Mouse (Mus musculus): ENCODE measurements around the gene Stox2. TPM values are rescaled to one million over a fixed set of nuclear protein-coding genes. Genes with fewer than 3 reads are reported as not detected.
A peak's percentile ranks its signal among the peaks of the same experiment; 100 is the strongest.

Gene Stox2
- polyA plus RNA-seq, 1 experiment from 2014 or later = 19.5 TPM

- DNase-seq (ENCODE audit: low spot score) = no peak
- no peaks in the 10 kb centered on the region for H3K36me3 ChIP-seq (replicated peaks)
- no peak overlapping the region for H3K27ac ChIP-seq (replicated peaks)
- H3K27me3 ChIP-seq (replicated peaks; ENCODE audit: low read depth, poor library complexity, severe bottlenecking) = no peaks in the 10 kb centered on the region
- whole genome bisulfite sequencing = 12% methylated on average over 2 of the region's 2 CpGs
- peaks cover 44% of the 10 kb centered on the region for H3K4me1 ChIP-seq
- H3K4me3 ChIP-seq = no peak overlapping the region
- no peaks in the 10 kb centered on the region for H3K9me3 ChIP-seq
These were observed 125.5 kb downstream of the Stox2 start for GRCm38 (mm10) chr8:47320707-47321106.

- no peaks in the 10 kb centered on the region for H3K27me3 ChIP-seq (replicated peaks; ENCODE audit: low read depth, poor library complexity, severe bottlenecking)
- no peak overlapping the region for H3K4me3 ChIP-seq
- 79% methylated on average over 3 of the region's 3 CpGs for WGBS
- H3K27ac ChIP-seq (replicated peaks) = no peak overlapping the region
- no peak for DNase-seq (ENCODE audit: low spot score)
- H3K9me3 ChIP-seq = no peaks in the 10 kb centered on the region
- peaks cover 41% of the 10 kb centered on the region for H3K4me1 ChIP-seq
- no peaks in the 10 kb centered on the region for H3K36me3 ChIP-seq (replicated peaks)
These were observed 127.7 kb downstream of the Stox2 start for GRCm38 (mm10) chr8:47318468-47318867.

GRCm38 (mm10) chr8:47308176-47308575 is 138.0 kb downstream of the Stox2 start:
- H3K4me3 ChIP-seq = no peak overlapping the region
- H3K9me3 ChIP-seq = no peaks in the 10 kb centered on the region
- H3K36me3 ChIP-seq (replicated peaks) = no peaks in the 10 kb centered on the region
- H3K27ac ChIP-seq (replicated peaks) = no peak overlapping the region
- H3K27me3 ChIP-seq (replicated peaks; ENCODE audit: low read depth, poor library complexity, severe bottlenecking) = no peaks in the 10 kb centered on the region
- 89% methylated on average over 6 of the region's 6 CpGs for WGBS
- DNase-seq (ENCODE audit: low spot score) = no peak
- peaks cover 8% of the 10 kb centered on the region for H3K4me1 ChIP-seq

- DNase-seq (ENCODE audit: low spot score) = no peak
- H3K4me1 ChIP-seq = peaks cover 11% of the 10 kb centered on the region
- H3K27me3 ChIP-seq (replicated peaks; ENCODE audit: low read depth, poor library complexity, severe bottlenecking) = no peaks in the 10 kb centered on the region
- no peak overlapping the region for H3K27ac ChIP-seq (replicated peaks)
- no peaks in the 10 kb centered on the region for H3K9me3 ChIP-seq
- WGBS = 72% methylated on average over 5 of the region's 5 CpGs
- H3K36me3 ChIP-seq (replicated peaks) = no peaks in the 10 kb centered on the region
- H3K4me3 ChIP-seq = no peak overlapping the region
These were observed 139.8 kb downstream of the Stox2 start for GRCm38 (mm10) chr8:47306372-47306771.

- Histone ChIP-seq H3K27ac (replicated peaks) (no peak overlapping the region), H3K4me3 (no peak overlapping the region), H3K9me3 (no peaks in the 10 kb centered on the region), H3K27me3 (replicated peaks; ENCODE audit: low read depth, poor library complexity, severe bottlenecking) (no peaks in the 10 kb centered on the region), H3K36me3 (replicated peaks) (no peaks in the 10 kb centered on the region), H3K4me1 (peaks cover 11% of the 10 kb centered on the region)
- 91% methylated on average over 5 of the region's 5 CpGs for WGBS
- DNase-seq (ENCODE audit: low spot score) = no peak
These were observed 140.3 kb downstream of the Stox2 start for GRCm38 (mm10) chr8:47305880-47306279.

GRCm38 (mm10) chr8:47298460-47298859 is 147.7 kb downstream of the Stox2 start:
- no peak overlapping the region for H3K27ac ChIP-seq (replicated peaks)
- H3K4me3 ChIP-seq = no peak overlapping the region
- H3K4me1 ChIP-seq = 0 out of 2 replicates have a peak, but pooled peaks cover 3% of the 10 kb centered on the region
- no peaks in the 10 kb centered on the region for H3K27me3 ChIP-seq (replicated peaks; ENCODE audit: low read depth, poor library complexity, severe bottlenecking)
- DNase-seq (ENCODE audit: low spot score) = no peak
- H3K9me3 ChIP-seq = no peaks in the 10 kb centered on the region
- no peaks in the 10 kb centered on the region for H3K36me3 ChIP-seq (replicated peaks)
- WGBS = 93% methylated on average over 3 of the region's 3 CpGs

GRCm38 (mm10) chr8:47289641-47290040 is 156.5 kb downstream of the Stox2 start:
- WGBS = 9% methylated on average over 6 of the region's 6 CpGs
- H3K27me3 ChIP-seq (replicated peaks; ENCODE audit: low read depth, poor library complexity, severe bottlenecking) = no peaks in the 10 kb centered on the region; the same call in 1 of the 2 replicates
- DNase-seq (ENCODE audit: low spot score) = peak; percentile 29
- no peaks in the 10 kb centered on the region for H3K9me3 ChIP-seq
- H3K4me3 ChIP-seq = peak overlapping the region; percentile 91
- peak overlapping the region; percentile 98 for H3K27ac ChIP-seq (replicated peaks)
- H3K36me3 ChIP-seq (replicated peaks) = no peaks in the 10 kb centered on the region
- peaks cover 47% of the 10 kb centered on the region for H3K4me1 ChIP-seq

GRCm38 (mm10) chr8:47288866-47289541 is 157.2 kb downstream of the Stox2 start:
- under 1% methylated on average over 97 of the region's 97 CpGs for WGBS
- H3K4me1 ChIP-seq = peaks cover 53% of the 10 kb centered on the region
- peak overlapping the region; percentile 91 for H3K4me3 ChIP-seq
- H3K9me3 ChIP-seq = no peaks in the 10 kb centered on the region
- H3K27me3 ChIP-seq (replicated peaks; ENCODE audit: low read depth, poor library complexity, severe bottlenecking) = no peaks in the 10 kb centered on the region; the same call in 1 of the 2 replicates
- peak; percentile 90 for DNase-seq (ENCODE audit: low spot score)
- peak overlapping the region; percentile 98 for H3K27ac ChIP-seq (replicated peaks)
- H3K36me3 ChIP-seq (replicated peaks) = 0 out of 2 replicates have a peak, but pooled peaks cover 2% of the 10 kb centered on the region

- under 1% methylated on average over 78 of the region's 78 CpGs for WGBS
- peaks cover 2% of the 10 kb centered on the region; the same call in 1 of the 2 replicates for H3K36me3 ChIP-seq (replicated peaks)
- H3K4me3 ChIP-seq = peak overlapping the region; percentile 91
- peak overlapping the region; percentile 98 for H3K27ac ChIP-seq (replicated peaks)
- H3K4me1 ChIP-seq = peaks cover 60% of the 10 kb centered on the region
- peak; percentile 80 for DNase-seq (ENCODE audit: low spot score)
- H3K9me3 ChIP-seq = no peaks in the 10 kb centered on the region
- H3K27me3 ChIP-seq (replicated peaks; ENCODE audit: low read depth, poor library complexity, severe bottlenecking) = no peaks in the 10 kb centered on the region; the same call in 1 of the 2 replicates
These were observed 157.9 kb downstream of the Stox2 start for GRCm38 (mm10) chr8:47288131-47288865.

GRCm38 (mm10) chr8:47287641-47288130 is 158.5 kb downstream of the Stox2 start:
- DNase-seq (ENCODE audit: low spot score) = peak; percentile 76
- Histone ChIP-seq H3K27ac (replicated peaks) (peak overlapping the region; percentile 98), H3K36me3 (replicated peaks) (peaks cover 2% of the 10 kb centered on the region; the same call in 1 of the 2 replicates), H3K4me3 (peak overlapping the region; percentile 91), H3K9me3 (no peaks in the 10 kb centered on the region), H3K4me1 (peaks cover 66% of the 10 kb centered on the region), H3K27me3 (replicated peaks; ENCODE audit: low read depth, poor library complexity, severe bottlenecking) (no peaks in the 10 kb centered on the region; the same call in 1 of the 2 replicates)
- WGBS = under 1% methylated on average over 33 of the region's 33 CpGs

GRCm38 (mm10) chr8:47287201-47287621 is 159.0 kb downstream of the Stox2 start:
- Histone ChIP-seq H3K9me3 (no peaks in the 10 kb centered on the region), H3K36me3 (replicated peaks) (peaks cover 5% of the 10 kb centered on the region; the same call in 1 of the 2 replicates), H3K27me3 (replicated peaks; ENCODE audit: low read depth, poor library complexity, severe bottlenecking) (no peaks in the 10 kb centered on the region; the same call in 1 of the 2 replicates), H3K27ac (replicated peaks) (peak overlapping the region; percentile 98), H3K4me1 (peaks cover 71% of the 10 kb centered on the region), H3K4me3 (peak overlapping the region; percentile 91)
- DNase-seq (ENCODE audit: low spot score) = no peak
- under 1% methylated on average over 16 of the region's 16 CpGs for WGBS

GRCm38 (mm10) chr8:47286081-47286700 is 160.0 kb downstream of the Stox2 start:
- 76% methylated on average over 12 of the region's 12 CpGs for WGBS
- Histone ChIP-seq H3K36me3 (replicated peaks) (peaks cover 9% of the 10 kb centered on the region; the same call in 1 of the 2 replicates), H3K4me3 (peak overlapping the region; percentile 91), H3K27ac (replicated peaks) (peak overlapping the region; percentile 98; the same call in 1 of the 2 replicates), H3K27me3 (replicated peaks; ENCODE audit: low read depth, poor library complexity, severe bottlenecking) (no peaks in the 10 kb centered on the region; the same call in 1 of the 2 replicates), H3K4me1 (peaks cover 79% of the 10 kb centered on the region), H3K9me3 (no peaks in the 10 kb centered on the region)
- DNase-seq (ENCODE audit: low spot score) = no peak

All from embryonic facial prominence, embryonic 10.5 days (tissue).